Mouse (Mus musculus): ENCODE data around the gene Samd4b. TPM values are rescaled to one million over a fixed set of nuclear protein-coding genes. Genes with fewer than 3 reads are reported as not detected.

Gene Samd4b
- total and polyA plus RNA-seq, 2 experiments from 2014 or later, result 12.4 to 53.5 TPM

- TF ChIP-seq EP300 (IDR thresholded peaks at IDR 0.05; ENCODE audit: low read depth) (no peak), CTCF (IDR thresholded peaks at IDR 0.05; ENCODE audit: low read depth) (no peak)
- Histone ChIP-seq H3K27ac (ENCODE audit: low read depth) (no peak overlapping the region), H3K9ac (replicated peaks; ENCODE audit: low read depth, low read length) (no peak overlapping the region), H3K27me3 (ENCODE audit: control insufficient read depth, insufficient read depth, low read length) (peaks cover 6% of the 10 kb centered on the region; the same call in 1 of the 2 replicates), H3K4me3 (ENCODE audit: low read depth, low read length) (no peak overlapping the region), H3K4me1 (ENCODE audit: control insufficient read depth, insufficient read depth) (no peaks in the 10 kb centered on the region), H3K9me3 (replicated peaks; ENCODE audit: control insufficient read depth, low read length) (no peaks in the 10 kb centered on the region), H3K4me2 (ENCODE audit: low read depth, low read length) (no peak overlapping the region), H3K36me3 (replicated peaks; ENCODE audit: control insufficient read depth, insufficient read depth, low read length) (no peaks in the 10 kb centered on the region)
- ATAC-seq (ENCODE audit: insufficient read depth, low read depth) (no peak), DNase-seq (ENCODE audit: low spot score) (no peak)
- WGBS, result 37% methylated on average over 12 of the region's 12 CpGs
Measured at GRCm38 (mm10) chr7:28447101-28447830, 150.7 kb downstream of the Samd4b start.

GRCm38 (mm10) chr7:28446446-28446845 lies 151.5 kb downstream of the Samd4b start:
- H3K4me1 ChIP-seq (ENCODE audit: control insufficient read depth, insufficient read depth), result no peaks in the 10 kb centered on the region
- no peaks in the 10 kb centered on the region for H3K36me3 ChIP-seq (replicated peaks; ENCODE audit: control insufficient read depth, insufficient read depth, low read length)
- ATAC-seq (ENCODE audit: insufficient read depth, low read depth) (no peak), DNase-seq (ENCODE audit: low spot score) (no peak)
- H3K4me2 ChIP-seq (ENCODE audit: low read depth, low read length), result no peak overlapping the region
- 12% methylated on average over 12 of the region's 12 CpGs for WGBS
- H3K27ac ChIP-seq (ENCODE audit: low read depth), result no peak overlapping the region
- no peaks in the 10 kb centered on the region for H3K9me3 ChIP-seq (replicated peaks; ENCODE audit: control insufficient read depth, low read length)
- H3K27me3 ChIP-seq (ENCODE audit: control insufficient read depth, insufficient read depth, low read length), result peaks cover 6% of the 10 kb centered on the region; the same call in 1 of the 2 replicates
- TF ChIP-seq EP300 (IDR thresholded peaks at IDR 0.05; ENCODE audit: low read depth) (no peak), CTCF (IDR thresholded peaks at IDR 0.05; ENCODE audit: low read depth) (peak; percentile 75)
- H3K4me3 ChIP-seq (ENCODE audit: low read depth, low read length), result no peak overlapping the region
- no peak overlapping the region for H3K9ac ChIP-seq (replicated peaks; ENCODE audit: low read depth, low read length)

- H3K36me3 ChIP-seq (replicated peaks; ENCODE audit: control insufficient read depth, insufficient read depth, low read length), result no peaks in the 10 kb centered on the region
- no peaks in the 10 kb centered on the region for H3K9me3 ChIP-seq (replicated peaks; ENCODE audit: control insufficient read depth, low read length)
- H3K4me2 ChIP-seq (ENCODE audit: low read depth, low read length), result no peak overlapping the region
- no peak for DNase-seq (ENCODE audit: low spot score)
- H3K9ac ChIP-seq (replicated peaks; ENCODE audit: low read depth, low read length), result no peak overlapping the region
- no peak overlapping the region for H3K27ac ChIP-seq (ENCODE audit: low read depth)
- H3K27me3 ChIP-seq (ENCODE audit: control insufficient read depth, insufficient read depth, low read length), result peaks cover 6% of the 10 kb centered on the region; the same call in 1 of the 2 replicates
- WGBS, result 83% methylated on average over 13 of the region's 13 CpGs
- no peak for TF ChIP-seq EP300 (IDR thresholded peaks at IDR 0.05; ENCODE audit: low read depth)
- ATAC-seq (ENCODE audit: insufficient read depth, low read depth), result no peak
- H3K4me1 ChIP-seq (ENCODE audit: control insufficient read depth, insufficient read depth), result no peaks in the 10 kb centered on the region
- no peak overlapping the region for H3K4me3 ChIP-seq (ENCODE audit: low read depth, low read length)
Measured at GRCm38 (mm10) chr7:28444344-28444974, 153.5 kb downstream of the Samd4b start.

GRCm38 (mm10) chr7:28442688-28443087 lies 155.3 kb downstream of the Samd4b start:
- Histone ChIP-seq H3K4me3 (ENCODE audit: low read depth, low read length) (0 out of 2 replicates have a peak overlapping the region, but pooled peaks have one; percentile 5), H3K4me2 (ENCODE audit: low read depth, low read length) (peak overlapping the region; percentile 12; the same call in 1 of the 2 replicates), H3K4me1 (ENCODE audit: control insufficient read depth, insufficient read depth) (no peaks in the 10 kb centered on the region), H3K27me3 (ENCODE audit: control insufficient read depth, insufficient read depth, low read length) (peaks cover 6% of the 10 kb centered on the region; the same call in 1 of the 2 replicates), H3K9ac (replicated peaks; ENCODE audit: low read depth, low read length) (no peak overlapping the region), H3K36me3 (replicated peaks; ENCODE audit: control insufficient read depth, insufficient read depth, low read length) (no peaks in the 10 kb centered on the region), H3K9me3 (replicated peaks; ENCODE audit: control insufficient read depth, low read length) (no peaks in the 10 kb centered on the region), H3K27ac (ENCODE audit: low read depth) (no peak overlapping the region)
- ATAC-seq (ENCODE audit: insufficient read depth, low read depth) (peak; percentile 37; the same call in 1 of the 2 replicates), DNase-seq (ENCODE audit: low spot score) (peak; percentile 54)
- 32% methylated on average over 4 of the region's 4 CpGs for WGBS
- no peak for TF ChIP-seq CTCF (IDR thresholded peaks at IDR 0.05; ENCODE audit: low read depth)
- TF ChIP-seq EP300 (IDR thresholded peaks at IDR 0.05; ENCODE audit: low read depth), result no peak

- H3K27me3 ChIP-seq (ENCODE audit: control insufficient read depth, insufficient read depth, low read length), result peaks cover 6% of the 10 kb centered on the region; the same call in 1 of the 2 replicates
- H3K36me3 ChIP-seq (replicated peaks; ENCODE audit: control insufficient read depth, insufficient read depth, low read length), result no peaks in the 10 kb centered on the region
- no peaks in the 10 kb centered on the region for H3K4me1 ChIP-seq (ENCODE audit: control insufficient read depth, insufficient read depth)
- ATAC-seq (ENCODE audit: insufficient read depth, low read depth), result no peak
- H3K9me3 ChIP-seq (replicated peaks; ENCODE audit: control insufficient read depth, low read length), result no peaks in the 10 kb centered on the region
- WGBS, result 86% methylated on average over 13 of the region's 14 CpGs
- H3K9ac ChIP-seq (replicated peaks; ENCODE audit: low read depth, low read length), result no peak overlapping the region
- H3K27ac ChIP-seq (ENCODE audit: low read depth), result peak overlapping the region; percentile 38; the same call in 1 of the 2 replicates
- no peak for DNase-seq (ENCODE audit: low spot score)
- H3K4me2 ChIP-seq (ENCODE audit: low read depth, low read length), result peak overlapping the region; percentile 25; the same call in 1 of the 2 replicates
- H3K4me3 ChIP-seq (ENCODE audit: low read depth, low read length), result peak overlapping the region; percentile 0; the same call in 1 of the 2 replicates
- TF ChIP-seq EP300 (IDR thresholded peaks at IDR 0.05; ENCODE audit: low read depth) (no peak), CTCF (IDR thresholded peaks at IDR 0.05; ENCODE audit: low read depth) (no peak)
Measured at GRCm38 (mm10) chr7:28441776-28442485, 156.0 kb downstream of the Samd4b start.

All from heart, postnatal 0 days (tissue).